Mouse (Mus musculus) limb, embryonic 10.5 days (tissue): ENCODE data around the gene Slc35f6. TPM values are rescaled to one million over a fixed set of nuclear protein-coding genes. Genes with fewer than 3 reads are reported as not detected.

Experiments
- DNase-seq: peaks from one replicate; pipeline ENCODE4 v3.0.0-alpha.2; 2017; ENCODE audit warnings: low spot score
- H3K27ac ChIP-seq: fragments of 300-500 bp; sonication (generic); 2 replicates; pipeline ENCODE4 v1.5.1; 2016; ENCODE audit warnings: mild to moderate bottlenecking
- H3K27me3 ChIP-seq: fragments of 300-500 bp; sonication (generic); 2 replicates; pipeline ENCODE4 v1.6.1; 2016; ENCODE audit warnings: low read depth, mild to moderate bottlenecking; ENCODE audit not compliant: poor library complexity, severe bottlenecking
- H3K36me3 ChIP-seq: fragments of 300-500 bp; sonication (generic); 2 replicates; pipeline ENCODE4 v1.6.1; 2016; ENCODE audit warnings: mild to moderate bottlenecking, moderate library complexity
- H3K4me1 ChIP-seq: fragments of 300-500 bp; sonication (generic); 2 replicates; pipeline ENCODE4 v1.6.1; 2016
- H3K4me3 ChIP-seq: fragments of 300-500 bp; sonication (generic); 2 replicates; pipeline ENCODE4 v1.5.1; 2016; ENCODE audit warnings: mild to moderate bottlenecking, moderate library complexity
- H3K9me3 ChIP-seq: fragments of 300-500 bp; sonication (generic); replicated peaks from 2 replicates; pipeline ENCODE4 v1.6.1; 2016; ENCODE audit warnings: mild to moderate bottlenecking
- WGBS: fragments of 180-500 bp; shearing (Covaris S2); methylation state at CpG from one replicate; pipeline ENCODE4 v1.1.7; 2016; 5-methylcytosine and 5-hydroxymethylcytosine counted together
- polyA plus RNA-seq: library from polyadenylated mRNA; unstranded; fragments of >200 nt; fragmentation: Nextera tagmentation; extraction: Ambion mirVana; gene quantifications from 2 replicates; pipeline ENCODE4 v1.2.1, GENCODE M21; 2016

Slc35f6 gene
- polyA plus RNA-seq, 1 experiment from 2014 or later = 22.3 TPM

GRCm38 (mm10) chr5:30613242-30613641 lies 34.5 kb upstream of the Slc35f6 start:
- H3K27me3 ChIP-seq = peaks cover 13% of the 10 kb centered on the region; the same call in 1 of the 2 replicates
- no peak overlapping the region for H3K27ac ChIP-seq
- WGBS = 89% methylated on average over 8 of the region's 8 CpGs
- no peak overlapping the region for H3K4me3 ChIP-seq
- H3K4me1 ChIP-seq = peaks cover 13% of the 10 kb centered on the region; the same call in 1 of the 2 replicates
- no peaks in the 10 kb centered on the region for H3K9me3 ChIP-seq
- DNase-seq = no peak
- H3K36me3 ChIP-seq = no peaks in the 10 kb centered on the region

- WGBS = 53% methylated on average over 1 of the region's 1 CpGs
- Histone ChIP-seq H3K4me1 (peaks cover 13% of the 10 kb centered on the region; the same call in 1 of the 2 replicates), H3K9me3 (no peaks in the 10 kb centered on the region), H3K27me3 (peaks cover 22% of the 10 kb centered on the region; the same call in 1 of the 2 replicates), H3K4me3 (no peak overlapping the region), H3K27ac (no peak overlapping the region), H3K36me3 (no peaks in the 10 kb centered on the region)
- no peak for DNase-seq
These were observed 33.5 kb upstream of the Slc35f6 start for GRCm38 (mm10) chr5:30614221-30614620.

GRCm38 (mm10) chr5:30615416-30615815 lies 32.3 kb upstream of the Slc35f6 start:
- H3K4me3 ChIP-seq = no peak overlapping the region
- H3K9me3 ChIP-seq = no peaks in the 10 kb centered on the region
- H3K27me3 ChIP-seq = peaks cover 27% of the 10 kb centered on the region
- no peaks in the 10 kb centered on the region for H3K36me3 ChIP-seq
- DNase-seq = no peak
- H3K4me1 ChIP-seq = peaks cover 13% of the 10 kb centered on the region; the same call in 1 of the 2 replicates
- no peak overlapping the region for H3K27ac ChIP-seq
- WGBS = 36% methylated on average over 6 of the region's 6 CpGs

DNA sequence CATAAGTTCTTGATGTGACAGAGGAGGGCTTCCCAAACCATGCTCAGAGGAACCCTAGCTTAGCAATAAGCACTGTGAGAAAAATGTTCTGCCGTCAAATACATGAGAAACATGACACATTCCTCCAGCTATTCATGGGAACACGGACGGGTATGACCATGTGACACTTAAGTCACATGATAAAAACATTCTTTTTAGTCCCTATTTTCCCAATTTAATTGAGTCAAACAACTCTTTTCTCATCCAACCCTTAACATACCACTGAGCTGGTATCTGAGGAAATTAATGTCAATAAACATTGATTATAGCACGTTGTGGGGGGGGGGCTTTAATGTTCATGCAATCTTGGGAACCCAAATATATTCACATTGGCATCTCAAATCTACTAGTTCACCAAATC lies 31.9 kb upstream of the Slc35f6 start:
- Histone ChIP-seq H3K4me1 (peaks cover 13% of the 10 kb centered on the region; the same call in 1 of the 2 replicates), H3K27ac (no peak overlapping the region)
- 88% methylated on average over 4 of the region's 4 CpGs for WGBS

GRCm38 (mm10) chr5:30616644-30617043 lies 31.1 kb upstream of the Slc35f6 start:
- 32% methylated on average over 3 of the region's 3 CpGs for WGBS
- H3K36me3 ChIP-seq = no peaks in the 10 kb centered on the region
- no peak for DNase-seq
- H3K9me3 ChIP-seq = no peaks in the 10 kb centered on the region
- peaks cover 39% of the 10 kb centered on the region for H3K27me3 ChIP-seq
- no peak overlapping the region for H3K27ac ChIP-seq
- no peak overlapping the region for H3K4me3 ChIP-seq
- H3K4me1 ChIP-seq = peaks cover 13% of the 10 kb centered on the region; the same call in 1 of the 2 replicates

More for the DNA sequence above, 31.9 kb upstream of the Slc35f6 start:
- Histone ChIP-seq H3K9me3 (no peaks in the 10 kb centered on the region), H3K27me3 (peaks cover 31% of the 10 kb centered on the region), H3K36me3 (no peaks in the 10 kb centered on the region), H3K4me3 (no peak overlapping the region)
- DNase-seq = no peak

- H3K27me3 ChIP-seq = peaks cover 46% of the 10 kb centered on the region
- peaks cover 19% of the 10 kb centered on the region for H3K4me1 ChIP-seq
- H3K36me3 ChIP-seq = no peaks in the 10 kb centered on the region
- no peak for DNase-seq
- H3K27ac ChIP-seq = no peak overlapping the region
- H3K9me3 ChIP-seq = no peaks in the 10 kb centered on the region
- no peak overlapping the region for H3K4me3 ChIP-seq
- WGBS = 36% methylated on average over 3 of the region's 3 CpGs
These were observed 30.4 kb upstream of the Slc35f6 start for GRCm38 (mm10) chr5:30617357-30617756.

DNA sequence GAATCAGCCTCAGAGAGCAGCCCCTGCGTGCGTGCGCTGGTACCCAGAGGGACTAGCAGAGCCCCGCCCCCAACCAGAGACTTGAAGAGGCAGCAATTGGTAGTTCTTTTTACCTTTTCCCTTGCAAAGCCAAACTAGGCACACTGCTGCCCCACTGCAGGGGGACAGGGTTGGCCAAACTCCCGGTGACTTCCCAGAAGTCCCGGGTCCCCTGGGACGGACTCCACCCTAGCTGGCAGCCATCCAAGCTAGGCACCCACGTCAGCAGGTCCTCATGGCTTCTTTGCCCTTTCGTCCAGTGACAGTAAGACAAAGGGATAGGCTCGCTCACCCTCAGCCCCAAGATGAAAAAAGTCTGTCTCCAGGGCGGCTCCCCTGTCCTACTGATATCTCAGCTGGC lies 29.9 kb upstream of the Slc35f6 start:
- no peak for DNase-seq

GRCm38 (mm10) chr5:30618376-30619003 lies 29.2 kb upstream of the Slc35f6 start:
- peaks cover 57% of the 10 kb centered on the region for H3K27me3 ChIP-seq
- no peak overlapping the region for H3K27ac ChIP-seq

More for the DNA sequence above, 29.9 kb upstream of the Slc35f6 start:
- Histone ChIP-seq H3K4me1 (peaks cover 24% of the 10 kb centered on the region), H3K9me3 (no peaks in the 10 kb centered on the region), H3K27ac (no peak overlapping the region), H3K4me3 (no peak overlapping the region), H3K36me3 (no peaks in the 10 kb centered on the region), H3K27me3 (peaks cover 51% of the 10 kb centered on the region)
- 48% methylated on average over 11 of the region's 11 CpGs for WGBS

DNA sequence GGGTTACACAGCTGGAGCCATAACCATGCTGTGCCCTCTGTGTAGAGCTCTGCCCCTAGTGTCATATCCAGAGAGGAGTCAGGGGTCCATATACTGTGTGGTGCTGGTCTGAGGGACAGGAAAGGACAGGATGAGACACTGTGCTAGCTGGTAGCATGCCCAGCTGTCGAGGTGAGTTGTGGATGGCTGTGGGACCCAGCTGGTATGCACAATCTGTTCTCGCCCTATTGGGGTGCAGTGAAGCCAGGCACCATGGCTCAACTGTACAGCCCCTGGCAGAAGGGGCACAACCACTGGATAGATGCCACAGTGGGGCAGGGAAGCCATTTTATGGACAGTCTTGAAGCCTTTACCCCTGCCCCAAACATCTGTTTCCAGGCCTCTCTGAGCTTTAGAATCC lies 28.5 kb upstream of the Slc35f6 start:
- no peak overlapping the region for H3K4me3 ChIP-seq
- H3K9me3 ChIP-seq = no peaks in the 10 kb centered on the region
- WGBS = 83% methylated on average over 2 of the region's 2 CpGs
- H3K27me3 ChIP-seq = peaks cover 65% of the 10 kb centered on the region
- peaks cover 25% of the 10 kb centered on the region for H3K4me1 ChIP-seq
- DNase-seq = no peak
- H3K27ac ChIP-seq = no peak overlapping the region
- no peaks in the 10 kb centered on the region for H3K36me3 ChIP-seq

More at GRCm38 (mm10) chr5:30618376-30619003, 29.2 kb upstream of the Slc35f6 start:
- no peak overlapping the region for H3K4me3 ChIP-seq
- no peaks in the 10 kb centered on the region for H3K36me3 ChIP-seq
- H3K9me3 ChIP-seq = no peaks in the 10 kb centered on the region
- WGBS = 88% methylated on average over 8 of the region's 8 CpGs
- H3K4me1 ChIP-seq = peaks cover 28% of the 10 kb centered on the region
- no peak for DNase-seq

DNA sequence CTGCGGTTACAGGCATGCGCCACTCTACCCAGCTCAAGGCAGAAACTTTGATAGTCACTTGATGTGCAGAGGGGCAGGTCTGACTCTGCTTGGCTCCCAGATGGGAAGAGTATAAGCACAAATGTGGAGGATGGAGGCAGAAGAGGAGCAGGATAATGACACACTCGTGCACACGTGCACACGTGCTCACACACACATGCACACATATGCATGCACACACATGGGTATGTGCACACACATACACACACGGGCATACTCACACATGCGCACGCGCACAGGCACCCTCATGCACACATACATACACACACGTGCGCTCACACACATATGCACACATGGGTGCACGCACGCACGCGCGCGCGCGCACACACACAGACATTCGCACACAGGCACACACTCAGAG lies 27.2 kb upstream of the Slc35f6 start:
- Histone ChIP-seq H3K27ac (no peak overlapping the region), H3K27me3 (peaks cover 70% of the 10 kb centered on the region), H3K4me1 (peaks cover 21% of the 10 kb centered on the region), H3K4me3 (no peak overlapping the region), H3K36me3 (no peaks in the 10 kb centered on the region), H3K9me3 (no peaks in the 10 kb centered on the region)
- WGBS = 97% methylated on average over 20 of the region's 20 CpGs
- DNase-seq = no peak

DNA sequence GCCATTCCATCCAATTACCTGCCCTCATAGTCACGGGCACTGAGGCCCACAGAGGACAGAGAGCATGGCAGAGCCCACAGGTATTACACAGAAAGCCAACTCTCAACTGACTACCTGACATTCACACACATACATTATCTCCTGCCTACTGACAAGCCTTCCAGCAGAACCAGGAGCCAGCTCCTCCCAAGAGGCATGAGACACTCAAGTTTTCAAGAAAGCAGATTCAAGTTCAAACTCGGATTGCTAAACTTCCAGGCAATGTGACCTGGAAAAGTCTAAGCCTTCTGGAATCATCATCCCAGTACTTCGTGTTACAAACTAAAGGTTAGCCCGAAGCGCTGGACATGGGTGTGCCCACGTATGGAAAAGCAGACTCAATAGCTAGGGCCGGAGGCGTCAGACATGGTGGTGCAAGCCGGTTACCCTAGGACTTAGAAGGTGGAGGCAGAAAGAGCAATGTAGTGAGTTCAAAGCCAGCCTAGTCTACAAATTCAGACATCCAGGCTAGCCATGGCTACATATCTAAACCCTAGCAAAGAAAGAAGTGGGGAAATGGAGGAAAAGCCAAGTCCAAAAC lies 26.4 kb upstream of the Slc35f6 start:
- WGBS = 91% methylated on average over 9 of the region's 9 CpGs

GRCm38 (mm10) chr5:30621844-30622176 lies 25.9 kb upstream of the Slc35f6 start:
- peak overlapping the region; percentile 57 for H3K4me3 ChIP-seq
- H3K4me1 ChIP-seq = peaks cover 21% of the 10 kb centered on the region
- no peak for DNase-seq
- peaks cover 66% of the 10 kb centered on the region for H3K27me3 ChIP-seq
- no peak overlapping the region for H3K27ac ChIP-seq
- H3K36me3 ChIP-seq = no peaks in the 10 kb centered on the region
- no peaks in the 10 kb centered on the region for H3K9me3 ChIP-seq
- 41% methylated on average over 22 of the region's 22 CpGs for WGBS

More for the DNA sequence above, 26.4 kb upstream of the Slc35f6 start:
- H3K4me1 ChIP-seq = peaks cover 21% of the 10 kb centered on the region
- peaks cover 70% of the 10 kb centered on the region for H3K27me3 ChIP-seq
- H3K9me3 ChIP-seq = no peaks in the 10 kb centered on the region
- H3K36me3 ChIP-seq = no peaks in the 10 kb centered on the region
- no peak overlapping the region for H3K4me3 ChIP-seq
- DNase-seq = no peak
- H3K27ac ChIP-seq = no peak overlapping the region

- no peaks in the 10 kb centered on the region for H3K36me3 ChIP-seq
- H3K27me3 ChIP-seq = peaks cover 66% of the 10 kb centered on the region
- 6% methylated on average over 69 of the region's 69 CpGs for WGBS
- H3K27ac ChIP-seq = peak overlapping the region; percentile 76
- H3K4me1 ChIP-seq = peaks cover 21% of the 10 kb centered on the region
- no peaks in the 10 kb centered on the region for H3K9me3 ChIP-seq
- peak overlapping the region; percentile 57 for H3K4me3 ChIP-seq
- DNase-seq = peak; percentile 70
These were observed 25.4 kb upstream of the Slc35f6 start for GRCm38 (mm10) chr5:30622177-30622840.
